Mouse (Mus musculus) right cerebral cortex, postnatal 14 days (tissue): ENCODE results near the gene Zmynd12.

Source experiments
- DNase-seq: peaks from one replicate; pipeline ENCODE4 v3.0.0; 2022

Gene Zmynd12

DNA sequence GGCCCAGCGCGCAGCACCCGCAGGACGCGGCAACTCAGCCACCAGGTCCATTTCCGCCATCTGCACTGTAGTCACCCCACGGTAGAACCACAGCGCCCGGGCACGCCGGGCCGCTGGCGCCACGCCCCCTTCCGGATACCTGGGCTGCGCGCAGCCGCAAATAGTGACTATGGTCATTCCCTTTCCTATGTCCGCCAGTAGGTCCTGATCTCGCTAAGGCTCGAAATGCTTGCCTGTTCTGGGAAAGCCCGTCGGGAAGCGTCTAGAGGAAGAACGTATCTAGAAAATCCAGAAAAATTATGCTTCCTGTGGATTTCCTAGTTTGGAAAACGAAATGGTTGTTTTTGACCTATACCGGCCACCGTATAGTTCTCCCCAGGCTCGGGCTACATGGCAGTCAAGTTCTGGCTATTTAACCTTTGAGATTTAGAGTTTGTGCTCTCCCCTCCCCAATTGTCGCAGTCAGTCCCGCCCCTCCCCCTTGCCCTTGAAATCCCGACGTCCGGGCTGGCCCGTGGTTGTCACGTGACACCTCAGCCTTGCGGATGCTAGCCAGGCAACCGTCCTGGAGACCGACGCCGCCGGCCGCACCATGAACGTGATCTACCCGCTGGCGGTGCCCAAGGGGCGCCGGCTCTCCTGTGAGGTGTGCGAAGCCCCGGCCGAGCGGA, at the start of gene Zmynd12, which contains the start of gene Ppcs:
Gene Zmynd12, plus strand, starts transcription at position 521 of the 671 bp plus-strand sequence.
Gene Ppcs, minus strand, starts transcription at position 127 of the 671 bp plus-strand sequence.
- peak; percentile 81 for DNase-seq

DNA sequence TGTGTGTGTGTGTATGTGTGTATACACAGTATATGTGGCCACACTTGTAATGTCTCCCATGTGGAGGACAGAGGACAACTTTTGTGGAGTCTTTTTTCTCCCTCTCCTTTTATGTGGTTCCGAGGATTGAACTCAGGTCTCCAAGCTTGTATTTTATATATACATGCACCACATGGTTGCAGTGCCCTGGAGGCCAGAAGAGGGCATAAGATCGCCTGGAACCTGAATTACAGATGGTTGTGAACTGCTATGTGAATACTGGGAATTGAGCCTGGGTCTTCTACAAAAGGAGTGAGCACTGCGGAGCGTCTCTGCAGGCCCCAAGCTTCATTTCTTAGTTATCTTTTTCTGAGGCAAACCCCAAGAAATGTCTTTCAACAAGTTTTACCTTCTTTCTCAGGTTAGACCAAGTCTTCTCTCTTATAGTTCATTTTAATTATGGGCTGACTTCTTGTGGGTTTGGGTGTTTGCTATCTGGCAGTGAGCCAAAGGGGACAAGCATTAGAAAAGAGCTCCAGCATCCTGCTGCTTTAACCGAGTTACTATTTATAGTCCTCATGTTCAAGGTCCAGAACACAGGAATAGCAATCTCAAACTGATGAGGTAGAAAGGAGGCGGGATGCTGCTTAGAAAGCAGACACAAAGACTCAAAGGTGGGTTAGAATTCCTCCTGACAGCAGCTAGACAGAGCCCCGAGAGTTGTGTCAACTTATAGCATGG, 41.0 kb upstream of the Zmynd12 start:
- DNase-seq, result no peak

- no peak for DNase-seq
Measured at GRCm38 (mm10) chr4:119389184-119389583, 33.4 kb upstream of the Zmynd12 start.

- DNase-seq, result peak; percentile 28
Measured at GRCm38 (mm10) chr4:119390369-119390768, 32.2 kb upstream of the Zmynd12 start.

DNA sequence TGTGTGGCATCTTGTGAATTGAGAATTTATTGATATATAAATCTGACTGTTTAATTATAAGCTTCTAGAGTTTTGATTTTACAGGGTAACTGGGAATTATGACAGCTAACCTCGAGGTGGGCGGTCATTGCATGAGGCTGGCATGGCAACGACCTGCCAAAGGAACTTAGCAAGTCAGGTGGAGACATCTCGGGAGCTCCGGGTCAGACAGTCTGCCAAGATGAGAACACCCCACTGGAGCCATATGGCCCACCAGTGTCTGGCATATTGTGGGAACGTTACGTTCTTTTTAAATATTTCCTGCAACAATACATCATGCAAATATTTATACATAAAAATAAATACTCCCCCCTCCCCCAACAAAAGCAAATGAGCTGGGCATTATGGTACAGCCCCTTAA, 23.9 kb upstream of the Zmynd12 start:
- no peak for DNase-seq

DNA sequence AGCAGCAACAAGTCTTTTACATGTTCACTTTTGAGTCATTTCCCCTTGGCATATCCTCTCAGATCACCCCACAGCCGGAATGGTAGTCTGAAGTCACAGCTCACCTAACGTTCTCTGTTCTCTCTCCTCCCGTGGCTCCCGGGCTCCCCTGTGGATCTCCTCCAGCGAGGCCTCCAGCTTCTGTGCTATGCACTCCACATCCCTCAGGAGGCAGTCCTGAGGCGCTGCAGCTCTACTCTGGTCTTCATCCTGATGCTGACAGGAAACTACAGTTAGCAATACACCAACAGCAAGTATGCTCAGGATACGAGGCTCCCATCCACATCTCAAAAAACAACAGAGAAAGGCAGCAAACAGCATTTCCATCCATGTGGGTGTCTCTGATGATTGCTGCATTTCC, 21.7 kb upstream of the Zmynd12 start:
- no peak for DNase-seq

GRCm38 (mm10) chr4:119403431-119403830, 19.2 kb upstream of the Zmynd12 start:
- no peak for DNase-seq

DNA sequence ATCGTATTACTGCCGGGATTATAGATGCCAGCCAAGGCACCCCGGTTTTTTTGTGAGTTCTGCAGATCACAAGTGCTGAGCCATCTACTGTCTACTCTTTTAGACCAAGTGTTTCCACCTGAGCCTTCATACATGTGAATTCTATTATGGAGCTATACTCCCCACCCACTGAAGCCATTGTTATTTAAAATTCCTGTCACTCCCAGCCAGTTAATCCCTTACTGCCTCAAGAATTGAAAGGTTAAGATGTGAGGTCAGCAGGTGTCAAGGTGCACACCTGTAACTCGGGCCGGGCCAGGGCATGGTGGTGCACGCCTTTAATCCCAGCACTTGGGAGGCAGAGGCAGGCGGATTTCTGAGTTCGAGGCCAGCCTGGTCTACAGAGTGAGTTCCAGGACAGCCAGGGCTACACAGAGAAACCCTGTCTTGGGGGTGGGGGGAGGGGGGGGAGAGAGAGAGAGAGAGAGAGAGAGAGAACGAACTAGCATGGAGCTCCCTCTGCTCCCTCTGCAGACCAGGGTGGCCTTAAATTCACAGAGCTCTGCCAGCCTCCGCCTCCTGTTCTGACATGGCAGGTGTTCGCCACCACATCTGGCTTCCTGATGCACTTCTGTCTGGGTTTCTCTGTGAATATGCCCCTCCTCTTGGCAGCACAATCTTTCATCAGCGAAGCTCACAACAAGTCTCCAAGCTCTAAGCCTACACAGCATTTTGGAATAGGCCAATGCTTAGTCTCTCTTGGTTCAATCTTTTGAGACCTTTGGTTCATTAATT, 10.6 kb upstream of the Zmynd12 start:
- no peak for DNase-seq

DNA sequence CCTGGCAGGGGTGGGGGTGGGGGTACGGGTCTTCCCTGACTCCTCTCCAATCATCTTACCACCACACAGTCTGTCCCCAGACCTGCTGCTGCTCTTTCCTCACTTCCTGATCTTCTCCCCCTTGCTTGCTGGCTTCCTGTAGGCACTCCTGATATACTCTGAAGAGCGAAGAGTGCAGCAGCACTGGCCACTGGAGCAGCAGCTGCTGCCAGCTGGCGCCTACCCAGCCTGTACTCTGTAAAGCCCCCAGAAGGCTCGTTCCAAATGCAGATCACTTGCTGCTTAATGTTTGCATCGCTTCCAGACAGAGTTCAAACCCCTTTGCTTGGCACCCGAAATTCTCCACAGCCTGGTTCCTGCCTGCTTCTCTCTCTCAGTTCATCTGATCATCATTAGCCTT, 9.8 kb upstream of the Zmynd12 start:
- DNase-seq, result peak; percentile 19

DNA sequence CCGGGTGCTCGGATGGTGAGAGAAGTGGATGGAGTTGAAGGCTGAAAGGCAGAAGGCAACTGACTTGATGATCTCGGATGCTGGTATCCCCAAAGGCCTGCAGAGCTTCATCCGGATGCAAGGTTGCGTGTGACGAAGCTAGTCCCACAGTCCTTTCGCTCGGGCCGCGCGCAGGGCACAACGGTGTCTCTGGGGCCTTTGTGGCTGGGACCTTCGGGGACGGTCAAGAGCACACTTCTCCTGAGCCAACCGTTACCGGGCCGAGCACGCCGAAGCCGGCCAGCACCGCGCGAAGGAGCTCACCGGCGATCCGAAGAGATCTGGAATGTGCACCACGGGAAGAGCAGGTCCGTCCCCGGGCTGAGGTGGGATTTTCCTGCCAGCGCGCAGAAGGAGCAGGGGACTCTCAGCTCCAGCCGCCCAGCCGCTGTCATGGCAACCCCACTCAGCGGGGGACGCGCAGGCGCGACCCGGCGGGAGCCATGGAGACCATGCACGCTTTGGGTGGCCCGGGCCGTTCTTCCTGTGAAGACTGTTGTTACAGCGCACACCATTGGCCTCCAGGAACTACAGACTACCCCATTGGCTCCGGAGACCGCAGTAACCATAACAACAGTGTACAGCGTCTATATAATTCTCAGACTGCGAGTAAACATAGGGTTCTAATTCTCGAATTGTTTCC, 7.4 kb upstream of the Zmynd12 start, which contains the start of gene Ccdc30:
Gene Ccdc30, minus strand, starts transcription at position 450 of the 682 bp plus-strand sequence.
- DNase-seq, result peak; percentile 96

- no peak for DNase-seq
Measured at GRCm38 (mm10) chr4:119417270-119417669, 5.3 kb upstream of the Zmynd12 start.

- DNase-seq, result no peak
Measured at GRCm38 (mm10) chr4:119417894-119418293, 4.7 kb upstream of the Zmynd12 start.

- no peak for DNase-seq
Measured at GRCm38 (mm10) chr4:119421191-119421590, 1.4 kb upstream of the Zmynd12 start.

DNA sequence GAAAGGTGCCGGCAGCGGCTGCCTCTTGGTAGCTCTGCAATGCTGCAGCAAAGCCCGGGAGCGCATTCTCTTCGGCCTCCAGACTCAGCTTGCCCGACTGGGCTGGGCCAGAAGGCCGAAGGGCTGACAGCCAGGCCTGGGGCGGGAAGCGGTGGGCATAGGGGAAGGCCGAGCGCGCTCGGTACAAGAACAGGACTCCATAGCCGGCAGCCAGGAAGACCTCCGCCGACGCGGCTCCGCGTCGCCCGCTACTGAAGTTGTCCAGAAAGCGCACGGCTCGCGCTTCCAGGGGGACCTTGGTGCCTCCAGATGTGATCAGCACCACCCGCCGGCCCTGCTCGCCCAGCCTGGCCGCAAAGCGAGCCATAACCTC, 707 bp upstream of the Zmynd12 start:
- DNase-seq, result peak; percentile 33

GRCm38 (mm10) chr4:119425077-119425476, 2.5 kb downstream of the Zmynd12 start:
- DNase-seq, result no peak

- no peak for DNase-seq
Measured at GRCm38 (mm10) chr4:119425601-119426000, 3.0 kb downstream of the Zmynd12 start.

DNA sequence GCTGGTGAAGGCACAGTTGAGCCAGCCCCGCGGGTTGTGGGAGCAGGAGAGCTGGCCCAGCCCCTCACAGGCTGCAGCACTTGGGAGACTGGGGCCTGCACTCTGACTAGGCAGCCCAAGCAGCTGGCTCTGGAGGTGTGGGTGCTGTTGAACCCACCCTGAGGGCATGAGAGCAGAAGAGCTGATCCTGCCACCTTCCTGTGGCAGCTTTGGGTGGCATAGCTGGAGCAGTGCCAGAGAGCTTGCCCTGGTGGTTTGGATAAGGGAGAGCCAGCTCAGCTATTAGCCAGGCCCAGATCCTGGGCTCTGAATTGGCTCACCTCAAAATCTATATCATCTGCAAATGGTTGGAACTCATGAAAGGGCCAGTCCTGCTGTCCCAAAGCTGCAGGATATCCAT, 5.1 kb downstream of the Zmynd12 start:
- no peak for DNase-seq

DNA sequence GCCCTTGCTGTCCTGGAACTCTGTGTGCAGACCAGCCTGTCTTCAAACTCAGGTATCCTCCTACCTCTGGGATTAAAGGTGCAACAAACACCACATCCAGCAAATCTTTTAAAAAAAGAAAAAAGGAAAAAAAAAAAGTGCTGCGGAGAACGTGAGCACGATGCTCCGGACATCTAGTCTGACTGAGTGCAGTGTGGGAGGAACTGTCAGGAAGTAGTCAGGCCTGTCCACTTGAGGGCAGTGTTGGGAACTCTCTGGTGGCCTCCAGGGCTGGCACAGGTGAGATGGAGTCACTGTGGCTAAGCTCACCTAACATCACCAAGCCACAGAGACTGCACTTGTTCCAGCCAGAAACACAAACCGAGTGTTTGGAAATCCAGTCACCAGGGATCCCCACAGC, 8.1 kb downstream of the Zmynd12 start:
- DNase-seq, result no peak

DNA sequence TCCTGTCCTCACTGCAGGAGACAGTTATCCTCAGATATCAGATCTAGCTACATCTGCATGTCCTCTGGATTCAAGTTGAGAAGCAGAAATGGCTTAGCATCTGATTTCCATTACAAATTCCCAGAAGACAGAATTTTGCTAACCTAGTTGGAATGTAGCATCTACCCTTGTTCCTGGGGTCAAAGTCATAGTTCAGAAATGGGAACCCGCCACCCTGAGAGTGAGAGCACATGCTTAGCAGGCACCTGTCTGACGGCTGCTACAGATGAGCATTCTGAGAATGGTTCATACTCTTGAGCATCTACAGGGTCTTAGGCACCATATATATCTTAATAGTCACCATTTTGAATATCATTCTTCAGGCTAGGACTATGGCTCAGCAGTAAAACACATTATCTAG, 15.3 kb downstream of the Zmynd12 start:
- no peak for DNase-seq

GRCm38 (mm10) chr4:119441836-119442235, 19.2 kb downstream of the Zmynd12 start:
- DNase-seq, result no peak

- no peak for DNase-seq
Measured at GRCm38 (mm10) chr4:119442539-119442938, 19.9 kb downstream of the Zmynd12 start.

DNA sequence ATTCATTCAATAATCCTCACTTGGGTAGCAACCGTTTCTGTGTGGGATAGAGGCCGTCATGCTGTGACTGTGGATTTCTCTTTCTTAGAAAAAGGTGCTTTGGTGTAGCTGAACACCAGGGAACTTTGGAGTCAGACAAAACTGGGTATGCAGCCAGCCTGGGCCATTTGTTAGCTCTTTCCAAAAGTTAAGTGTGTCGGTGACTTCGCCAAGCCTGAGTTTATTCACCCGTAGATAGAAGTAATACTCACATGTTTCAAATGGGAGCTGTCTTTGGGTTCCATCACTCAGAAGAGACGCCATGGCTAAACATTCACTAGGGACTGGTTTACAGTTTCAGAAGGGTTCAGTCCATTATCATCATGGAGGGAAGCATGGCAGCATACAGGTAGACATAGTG, 24.6 kb downstream of the Zmynd12 start:
- DNase-seq, result no peak

GRCm38 (mm10) chr4:119447786-119448185, 25.2 kb downstream of the Zmynd12 start:
- no peak for DNase-seq
